Mouse (Mus musculus) E14TG2a.4 (cell line): Measurements from ENCODE around the gene Ssr1.

Source experiments
- H3K27me3 ChIP-seq: 2 replicates; pipeline ENCODE4 v1.6.1; 2014; ENCODE audit warnings: low read length, control low read depth; ENCODE audit not compliant: insufficient read depth
- H3K36me3 ChIP-seq: 2 replicates; pipeline ENCODE4 v1.6.1; 2014; ENCODE audit warnings: low read length, control low read depth; ENCODE audit not compliant: insufficient read depth
- H3K4me1 ChIP-seq: replicated peaks from 2 replicates; pipeline ENCODE4 v1.6.1; 2014; ENCODE audit warnings: low read depth, low read length, control low read depth
- H3K4me3 ChIP-seq: replicated peaks from 2 replicates; pipeline ENCODE4 v1.5.1; 2014; ENCODE audit warnings: mild to moderate bottlenecking, low read length
- H3K9me3 ChIP-seq: 2 replicates; pipeline ENCODE4 v1.6.1; 2014; ENCODE audit warnings: low read length, control low read depth
- CTCF ChIP-seq: conservative IDR thresholded peaks from 2 replicates; pipeline ENCODE4 v1.5.1; 2014; ENCODE audit warnings: low read length
- NANOG ChIP-seq: IDR thresholded peaks from 2 replicates; pipeline ENCODE4 v1.6.1; 2014; ENCODE audit warnings: borderline replicate concordance, low read length, mixed read lengths
- POU5F1 ChIP-seq: IDR thresholded peaks from 2 replicates; pipeline ENCODE4 v1.6.1; 2014; ENCODE audit warnings: low read length, borderline replicate concordance

The Ssr1 gene

DNA sequence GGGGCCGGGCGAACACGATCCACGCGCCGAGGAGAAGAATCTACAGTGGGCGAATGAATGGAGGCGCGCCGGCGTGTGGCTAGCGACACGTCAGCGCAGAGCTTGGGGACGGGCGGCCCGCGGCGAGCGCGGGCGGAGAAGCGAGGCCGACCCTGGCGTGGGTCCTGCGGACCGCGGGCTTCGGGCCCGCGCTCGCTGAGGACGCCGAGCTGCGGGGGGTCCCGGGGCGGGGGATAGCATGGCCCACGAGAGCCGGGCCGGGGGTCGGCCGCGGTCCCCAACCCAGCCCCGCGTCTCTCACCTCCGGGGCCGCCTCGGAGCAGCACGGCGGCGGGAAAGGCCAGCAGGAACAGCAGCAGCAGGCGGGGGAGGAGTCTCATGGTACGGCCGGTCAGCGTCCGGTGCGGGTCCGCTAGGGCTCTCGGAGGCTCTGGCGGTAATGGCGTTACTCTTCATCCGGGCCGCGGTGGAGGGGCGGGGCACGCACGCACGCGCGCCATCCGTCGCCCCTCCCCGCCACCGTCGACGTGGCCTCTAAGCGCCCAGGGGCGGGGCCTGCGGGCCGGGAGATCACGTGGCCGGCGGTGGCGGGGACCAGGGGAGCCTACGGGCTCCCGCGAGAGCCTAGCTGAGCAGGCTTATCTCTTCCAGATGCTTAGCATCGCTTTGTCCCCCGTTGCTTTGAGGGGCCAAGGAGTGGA, at the start of gene Ssr1:
TSS of gene Ssr1 (minus strand) at position 514 of the 701 bp plus-strand sequence.
- no peak for TF ChIP-seq CTCF
- no peaks in the 10 kb centered on the region for H3K9me3 ChIP-seq
- peaks cover 32% of the 10 kb centered on the region for H3K36me3 ChIP-seq

DNA sequence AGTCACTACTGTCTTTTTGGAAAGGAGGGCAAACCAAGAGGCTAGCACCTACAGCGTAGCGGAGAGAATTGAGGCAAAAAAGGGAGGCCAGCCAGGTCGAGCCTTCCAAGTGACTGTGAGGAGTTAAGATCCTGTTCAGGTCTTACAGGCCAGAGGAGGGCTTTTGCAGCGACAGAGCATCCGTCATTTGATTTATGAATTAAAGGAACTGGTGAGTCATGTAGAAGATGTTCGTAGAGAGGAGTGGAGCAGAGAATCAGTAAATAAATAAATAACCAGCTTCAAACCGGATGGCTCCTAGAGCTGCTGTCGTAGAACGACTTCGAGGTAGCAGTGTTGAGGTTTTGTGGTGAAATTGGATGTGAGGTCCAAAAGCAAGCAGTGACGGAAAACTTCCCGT, 43.8 kb upstream of the Ssr1 start:
- TF ChIP-seq CTCF: no peak
- no peak for TF ChIP-seq POU5F1
- no peak for TF ChIP-seq NANOG
- Histone ChIP-seq H3K4me1 (peaks cover 16% of the 10 kb centered on the region), H3K4me3 (peak overlapping the region; percentile 96), H3K36me3 (peaks cover 35% of the 10 kb centered on the region), H3K27me3 (no peaks in the 10 kb centered on the region), H3K9me3 (no peaks in the 10 kb centered on the region)

More for the DNA sequence above, at the start of gene Ssr1:
- Histone ChIP-seq H3K4me3 (peak within 1 kb of the TSS; percentile 96), H3K27me3 (peaks cover 8% of the 10 kb centered on the region; the same call in 1 of the 2 replicates), H3K4me1 (peaks cover 20% of the 10 kb centered on the region)

DNA sequence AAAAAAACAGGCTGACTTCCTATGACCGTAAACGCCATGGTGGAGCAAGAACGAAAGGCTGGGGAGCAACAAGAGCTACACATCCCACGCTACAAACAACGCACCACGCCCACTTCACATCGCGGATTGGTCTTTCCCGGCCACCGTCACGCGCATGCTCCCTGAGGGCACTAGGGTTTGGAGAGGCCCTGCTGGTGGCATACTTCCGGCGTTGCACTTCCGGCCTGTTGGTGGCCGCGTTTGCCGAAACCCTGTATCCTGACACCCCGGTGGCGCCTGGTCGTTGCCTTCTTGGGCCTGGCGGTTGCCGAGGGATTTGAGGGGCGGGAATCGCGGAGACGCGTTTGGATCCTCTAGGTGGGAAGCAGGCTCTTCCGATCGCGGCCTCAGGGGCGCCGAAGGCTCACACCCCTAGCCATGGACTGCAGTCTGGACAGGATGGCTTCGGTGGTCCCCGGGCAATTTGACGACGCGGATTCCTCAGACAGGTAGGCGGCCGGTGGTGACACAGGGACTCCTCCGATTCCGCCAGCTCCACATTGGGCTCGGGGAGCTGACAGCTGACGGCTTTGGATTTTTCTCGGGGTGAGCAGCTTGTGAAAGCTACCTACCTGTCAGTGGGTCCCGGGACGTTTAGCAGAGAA, 43.1 kb upstream of the Ssr1 start, which contains the start of gene Cage1:
TSS of gene Cage1 (minus strand) at position 26 of the 644 bp plus-strand sequence.
- no peaks in the 10 kb centered on the region for H3K27me3 ChIP-seq
- peak within 1 kb of the TSS; percentile 96 for H3K4me3 ChIP-seq
- TF ChIP-seq NANOG (no peak), CTCF (no peak), POU5F1 (no peak)
- peaks cover 16% of the 10 kb centered on the region for H3K4me1 ChIP-seq
- no peaks in the 10 kb centered on the region for H3K9me3 ChIP-seq
- H3K36me3 ChIP-seq: peaks cover 30% of the 10 kb centered on the region

- Histone ChIP-seq H3K36me3 (peaks cover 23% of the 10 kb centered on the region), H3K4me1 (peaks cover 16% of the 10 kb centered on the region), H3K27me3 (no peaks in the 10 kb centered on the region), H3K4me3 (peak within 1 kb of the TSS; percentile 96), H3K9me3 (no peaks in the 10 kb centered on the region)
- TF ChIP-seq NANOG: no peak
- no peak for TF ChIP-seq POU5F1
- no peak for TF ChIP-seq CTCF
Measured at GRCm38 (mm10) chr13:38036343-38037043, 42.5 kb upstream of the Ssr1 start, which contains the start of gene Riok1. Riok1 (plus strand) TSS chr13:38036995.

DNA sequence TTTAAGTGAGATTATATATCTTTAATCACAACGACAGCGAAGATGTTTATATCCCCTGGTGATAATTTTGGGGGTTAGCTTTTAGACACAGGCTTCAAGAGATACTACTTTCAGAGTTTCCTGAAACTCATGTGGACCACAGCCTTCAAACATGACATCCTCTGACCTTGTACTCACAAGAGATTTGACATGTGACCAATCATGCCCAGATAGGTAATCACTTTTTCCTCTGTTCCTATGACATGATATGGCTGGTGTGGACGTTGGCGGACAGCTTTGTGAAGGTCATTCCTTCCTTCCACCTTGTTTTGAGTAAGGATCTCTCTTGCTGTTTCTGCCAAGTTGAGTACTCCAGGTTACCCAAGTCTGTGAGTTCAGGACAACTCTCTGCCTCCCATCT, 34.4 kb upstream of the Ssr1 start:
- Histone ChIP-seq H3K27me3 (no peaks in the 10 kb centered on the region), H3K4me3 (no peak overlapping the region), H3K36me3 (no peaks in the 10 kb centered on the region), H3K4me1 (peaks cover 6% of the 10 kb centered on the region; the same call in 1 of the 2 replicates), H3K9me3 (no peaks in the 10 kb centered on the region)
- no peak for TF ChIP-seq CTCF
- no peak for TF ChIP-seq POU5F1
- no peak for TF ChIP-seq NANOG

DNA sequence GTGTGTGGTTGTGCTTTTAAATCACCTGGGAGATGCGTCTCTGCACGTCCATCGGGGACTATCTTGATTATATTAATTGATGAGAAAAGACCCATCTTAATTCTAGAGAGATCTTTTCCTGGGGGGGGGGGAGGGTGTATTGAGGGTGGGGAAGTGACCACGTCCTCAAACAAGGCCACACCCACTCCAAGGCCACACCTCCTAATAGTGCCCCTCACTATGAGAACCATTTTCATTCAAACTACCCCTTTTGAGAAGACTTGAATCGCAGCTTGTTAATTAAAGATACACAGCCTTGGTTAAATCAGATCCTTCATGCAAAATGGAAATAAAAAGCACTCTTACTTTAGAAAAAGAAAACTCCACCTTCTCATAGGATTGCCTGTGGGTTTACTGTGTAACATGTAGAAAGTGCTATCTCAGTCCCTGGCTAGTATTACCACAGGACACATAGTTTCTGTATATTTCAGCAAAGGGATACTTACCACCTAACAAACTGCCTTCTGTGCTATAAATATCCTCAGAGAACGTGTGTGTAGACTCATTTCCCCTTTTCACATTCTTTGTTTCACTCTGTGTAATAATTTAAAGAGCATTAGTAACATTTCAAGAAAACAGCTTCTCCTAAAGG, 33.7 kb upstream of the Ssr1 start:
- Histone ChIP-seq H3K36me3 (no peaks in the 10 kb centered on the region), H3K9me3 (0 out of 2 replicates have a peak, but pooled peaks cover 3% of the 10 kb centered on the region), H3K4me3 (no peak overlapping the region), H3K27me3 (peaks cover under 1% of the 10 kb centered on the region), H3K4me1 (peaks cover 6% of the 10 kb centered on the region; the same call in 1 of the 2 replicates)
- TF ChIP-seq POU5F1 (no peak), NANOG (no peak), CTCF (no peak)

GRCm38 (mm10) chr13:38025874-38026273, 31.9 kb upstream of the Ssr1 start:
- Histone ChIP-seq H3K4me1 (peaks cover 11% of the 10 kb centered on the region; the same call in 1 of the 2 replicates), H3K36me3 (no peaks in the 10 kb centered on the region), H3K27me3 (peaks cover 7% of the 10 kb centered on the region), H3K4me3 (no peak overlapping the region), H3K9me3 (0 out of 2 replicates have a peak, but pooled peaks cover 3% of the 10 kb centered on the region)
- no peak for TF ChIP-seq NANOG
- peak; percentile 53 for TF ChIP-seq CTCF
- TF ChIP-seq POU5F1: no peak

- Histone ChIP-seq H3K4me3 (no peak overlapping the region), H3K27me3 (peaks cover 7% of the 10 kb centered on the region), H3K9me3 (peaks cover 7% of the 10 kb centered on the region; the same call in 1 of the 2 replicates), H3K36me3 (no peaks in the 10 kb centered on the region), H3K4me1 (0 out of 2 replicates have a peak, but pooled peaks cover 5% of the 10 kb centered on the region)
- TF ChIP-seq CTCF (no peak), POU5F1 (no peak), NANOG (no peak)
Measured at GRCm38 (mm10) chr13:38018791-38019190, 24.8 kb upstream of the Ssr1 start.
